Mouse (Mus musculus) olfactory bulb, adult 2 months (tissue): ENCODE data around the gene Celf2. TPM values are rescaled to one million over a fixed set of nuclear protein-coding genes. Genes with fewer than 3 reads are reported as not detected.

ENCODE experiments used
- H3K27ac ChIP-seq: fragments of 200-500 bp; 2 replicates; pipeline ENCODE4 v1.5.1; 2012; ENCODE audit warnings: low read depth, low read length; ENCODE audit not compliant: insufficient read depth
- H3K4me1 ChIP-seq: fragments of 200-500 bp; 2 replicates; pipeline ENCODE4 v1.6.1; 2012; ENCODE audit warnings: low read length; ENCODE audit not compliant: control insufficient read depth, insufficient read depth
- H3K4me3 ChIP-seq: fragments of 200-500 bp; 2 replicates; pipeline ENCODE4 v1.5.1; 2012; ENCODE audit warnings: mild to moderate bottlenecking, low read depth, low read length, moderate library complexity; ENCODE audit not compliant: insufficient read depth
- CTCF ChIP-seq: fragments of 200-500 bp; IDR thresholded peaks from 2 replicates; pipeline ENCODE4 v1.5.1; 2012; ENCODE audit warnings: low read depth, mild to moderate bottlenecking, low read length, moderate library complexity; ENCODE audit not compliant: insufficient read depth
- POLR2A ChIP-seq: fragments of 200-500 bp; IDR thresholded peaks from 2 replicates; pipeline ENCODE4 v1.6.1; 2012; ENCODE audit warnings: mild to moderate bottlenecking, low read depth, low read length, moderate library complexity; ENCODE audit not compliant: insufficient read depth
- WGBS: fragments of 180-500 bp; shearing (Covaris S2); methylation state at CpG from one replicate; pipeline ENCODE4 v1.1.7; 2018; 5-methylcytosine and 5-hydroxymethylcytosine counted together
- polyA plus RNA-seq: library from polyadenylated mRNA; stranded (reverse); fragments of >200 nt; gene quantifications from 2 replicates; pipeline ENCODE4 v1.2.4, GENCODE M21; 2012; ENCODE audit warnings: low replicate concordance; ENCODE audit not compliant: missing spikeins, insufficient read depth, insufficient read length

The Celf2 gene
- polyA plus RNA-seq, 1 experiment, result 447 TPM

- Histone ChIP-seq H3K4me3 (no peak overlapping the region), H3K27ac (no peak overlapping the region), H3K4me1 (peaks cover 7% of the 10 kb centered on the region; the same call in 1 of the 2 replicates)
- TF ChIP-seq POLR2A (no peak), CTCF (no peak)
- 77% methylated on average over 1 of the region's 1 CpGs for WGBS
These were observed 686.3 kb downstream of the Celf2 start for GRCm38 (mm10) chr2:6823021-6823420.

GRCm38 (mm10) chr2:6821593-6821992, 687.8 kb downstream of the Celf2 start:
- WGBS, result 41% methylated on average over 2 of the region's 2 CpGs
- Histone ChIP-seq H3K4me1 (peaks cover 7% of the 10 kb centered on the region; the same call in 1 of the 2 replicates), H3K27ac (no peak overlapping the region), H3K4me3 (no peak overlapping the region)
- TF ChIP-seq POLR2A, result no peak
- TF ChIP-seq CTCF, result no peak

GRCm38 (mm10) chr2:6815281-6815680, 694.1 kb downstream of the Celf2 start:
- Histone ChIP-seq H3K4me3 (no peak overlapping the region), H3K27ac (no peak overlapping the region), H3K4me1 (peaks cover 2% of the 10 kb centered on the region; the same call in 1 of the 2 replicates)
- 44% methylated on average over 2 of the region's 2 CpGs for WGBS
- TF ChIP-seq POLR2A (no peak), CTCF (no peak)

- Histone ChIP-seq H3K27ac (no peak overlapping the region), H3K4me3 (no peak overlapping the region), H3K4me1 (no peaks in the 10 kb centered on the region)
- TF ChIP-seq CTCF (no peak), POLR2A (no peak)
- 71% methylated on average over 1 of the region's 1 CpGs for WGBS
These were observed 700.6 kb downstream of the Celf2 start for GRCm38 (mm10) chr2:6808736-6809135.

- WGBS, result 37% methylated on average over 5 of the region's 5 CpGs
- no peak for TF ChIP-seq CTCF
- no peak for TF ChIP-seq POLR2A
- no peak overlapping the region for H3K27ac ChIP-seq
- peaks cover 3% of the 10 kb centered on the region; the same call in 1 of the 2 replicates for H3K4me1 ChIP-seq
- H3K4me3 ChIP-seq, result no peak overlapping the region
These were observed 712.6 kb downstream of the Celf2 start for GRCm38 (mm10) chr2:6796754-6797153.

GRCm38 (mm10) chr2:6795995-6796588, 713.3 kb downstream of the Celf2 start:
- 34% methylated on average over 5 of the region's 5 CpGs for WGBS
- TF ChIP-seq POLR2A, result no peak
- no peak for TF ChIP-seq CTCF
- Histone ChIP-seq H3K27ac (no peak overlapping the region), H3K4me3 (no peak overlapping the region), H3K4me1 (peaks cover 2% of the 10 kb centered on the region; the same call in 1 of the 2 replicates)

GRCm38 (mm10) chr2:6794858-6795257, 714.5 kb downstream of the Celf2 start:
- TF ChIP-seq CTCF (no peak), POLR2A (no peak)
- Histone ChIP-seq H3K27ac (peak overlapping the region; percentile 54; the same call in 1 of the 2 replicates), H3K4me3 (no peak overlapping the region), H3K4me1 (peaks cover 3% of the 10 kb centered on the region)
- WGBS, result 37% methylated on average over 7 of the region's 7 CpGs

- 33% methylated on average over 2 of the region's 2 CpGs for WGBS
- H3K4me3 ChIP-seq, result no peak overlapping the region
- no peak for TF ChIP-seq CTCF
- no peak for TF ChIP-seq POLR2A
- no peak overlapping the region for H3K27ac ChIP-seq
- peaks cover 3% of the 10 kb centered on the region for H3K4me1 ChIP-seq
These were observed 718.5 kb downstream of the Celf2 start for GRCm38 (mm10) chr2:6790876-6791275.

- no peak for TF ChIP-seq POLR2A
- no peak for TF ChIP-seq CTCF
- 71% methylated on average over 3 of the region's 3 CpGs for WGBS
- Histone ChIP-seq H3K27ac (no peak overlapping the region), H3K4me1 (peaks cover 3% of the 10 kb centered on the region), H3K4me3 (no peak overlapping the region)
These were observed 722.7 kb downstream of the Celf2 start for GRCm38 (mm10) chr2:6786494-6787144.
